Mouse (Mus musculus) lung, postnatal 0 days (tissue): ENCODE data around the gene Ccdc194. TPM values are rescaled to one million over a fixed set of nuclear protein-coding genes. Genes with fewer than 3 reads are reported as not detected.
A peak's percentile ranks its signal among the peaks of the same experiment; 100 is the strongest.

ENCODE experiments used
- ATAC-seq: fragments of 200-750 bp; cut with Nextera tagmentation; 2 replicates; pipeline ENCODE4 v1.8.0; 2017; ENCODE audit warnings: moderate library complexity
- DNase-seq: peaks from one replicate; pipeline ENCODE4 v3.0.0-alpha.2; 2016; ENCODE audit warnings: low spot score
- H3K27ac ChIP-seq: fragments of 300-500 bp; sonication (generic); 2 replicates; pipeline ENCODE4 v1.5.1; 2014; ENCODE audit warnings: antibody characterized with exemption, mild to moderate bottlenecking, low read length, mixed read lengths
- H3K27me3 ChIP-seq: fragments of 300-500 bp; sonication (generic); replicated peaks from 2 replicates; pipeline ENCODE4 v1.6.1; 2014; ENCODE audit warnings: low read length, mixed read lengths; ENCODE audit not compliant: insufficient read depth
- H3K36me3 ChIP-seq: fragments of 300-500 bp; sonication (generic); 2 replicates; pipeline ENCODE4 v1.6.1; 2014; ENCODE audit warnings: low read length, mixed read lengths; ENCODE audit not compliant: insufficient read depth
- H3K4me1 ChIP-seq: fragments of 300-500 bp; sonication (generic); 2 replicates; pipeline ENCODE4 v1.6.1; 2014; ENCODE audit warnings: antibody characterized with exemption, low read depth, low read length, mixed read lengths; ENCODE audit not compliant: insufficient read depth
- H3K4me2 ChIP-seq: fragments of 300-500 bp; sonication (generic); replicated peaks from 2 replicates; pipeline ENCODE4 v1.6.1; 2014; ENCODE audit warnings: low read depth, mild to moderate bottlenecking, low read length, moderate library complexity, mixed read lengths
- H3K4me3 ChIP-seq: fragments of 300-500 bp; sonication (generic); 2 replicates; pipeline ENCODE4 v1.5.1; 2014; ENCODE audit warnings: low read depth, low read length
- H3K9ac ChIP-seq: fragments of 300-500 bp; sonication (generic); replicated peaks from 2 replicates; pipeline ENCODE4 v1.6.1; 2014; ENCODE audit warnings: low read depth, mild to moderate bottlenecking
- H3K9me3 ChIP-seq: fragments of 300-500 bp; sonication (generic); 2 replicates; pipeline ENCODE4 v1.6.1; 2016; ENCODE audit warnings: low read length, mixed read lengths
- CTCF ChIP-seq: IDR thresholded peaks from 2 replicates; pipeline ENCODE4 v1.5.1; 2016; ENCODE audit warnings: antibody characterized with exemption, mild to moderate bottlenecking
- EP300 ChIP-seq: IDR thresholded peaks from 2 replicates; pipeline ENCODE4 v1.6.1; 2016; ENCODE audit warnings: antibody characterized with exemption, mild to moderate bottlenecking, control low read depth
- WGBS: fragments of 180-500 bp; shearing (Covaris S2); extraction: QIAGEN DNeasy Blood & Tissue Kit; methylation state at CpG from one replicate; pipeline ENCODE4 v1.1.7; 2014; 5-methylcytosine and 5-hydroxymethylcytosine counted together
- polyA plus RNA-seq: library from polyadenylated mRNA; unstranded; fragments of >200 nt; fragmentation: Nextera tagmentation; extraction: Ambion mirVana; gene quantifications from 2 replicates; pipeline ENCODE4 v1.2.1, GENCODE M21; 2015

The Ccdc194 gene
- polyA plus RNA-seq, 1 experiment from 2014 or later: 0.08 TPM

DNA sequence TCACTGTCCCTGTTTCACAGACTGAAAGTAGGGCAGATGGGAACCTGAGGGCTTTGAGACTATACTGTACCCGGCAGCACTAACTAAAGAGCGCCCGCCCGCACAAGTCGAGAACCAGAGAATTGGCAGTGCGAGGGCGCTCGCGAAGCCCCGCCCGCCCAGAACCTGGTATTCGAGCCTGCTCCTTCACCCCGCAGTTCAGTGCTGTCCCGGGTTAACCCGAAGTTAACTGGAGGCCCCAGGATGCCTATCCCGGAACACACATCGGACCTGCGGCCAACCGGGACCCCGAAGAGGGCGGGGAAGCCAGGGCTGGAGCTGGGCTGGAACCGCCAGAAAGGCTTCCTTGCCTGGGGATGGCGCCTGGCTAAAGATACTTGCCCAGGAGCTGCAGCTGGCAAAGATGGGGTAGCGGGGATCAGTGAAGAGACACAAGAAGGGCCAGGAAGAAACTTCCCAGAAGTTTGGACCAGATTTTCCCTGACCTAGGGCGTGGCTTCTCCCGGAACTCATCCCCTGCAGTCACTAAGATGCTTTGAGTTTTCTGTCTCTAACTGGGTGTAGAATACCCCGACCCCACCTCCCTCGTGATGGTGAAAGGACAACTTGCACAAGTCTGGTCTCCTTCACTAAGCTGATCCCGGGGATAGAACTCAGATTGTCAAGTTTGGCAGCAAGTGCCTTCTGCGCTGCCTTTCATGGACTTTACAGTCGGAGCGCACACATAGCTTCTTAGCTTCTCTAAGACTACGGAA, 37.6 kb downstream of the Ccdc194 start, which contains the start of gene Gtpbp3:
Gene Gtpbp3, plus strand, starts transcription at position 413 of the 755 bp plus-strand sequence.
- Histone ChIP-seq H3K4me3 (peak within 1 kb of the TSS; percentile 65), H3K4me2 (peak within 1 kb of the TSS; percentile 89), H3K9ac (peak within 1 kb of the TSS; percentile 50), H3K27ac (peak within 1 kb of the TSS; percentile 87), H3K4me1 (peaks cover 13% of the 10 kb centered on the region), H3K36me3 (peaks cover 9% of the 10 kb centered on the region; the same call in 1 of the 2 replicates), H3K27me3 (no peaks in the 10 kb centered on the region), H3K9me3 (no peaks in the 10 kb centered on the region)
- DNase-seq (peak; percentile 88), ATAC-seq (peak; percentile 54)
- under 1% methylated on average over 32 of the region's 33 CpGs for WGBS
- TF ChIP-seq CTCF: no peak
- TF ChIP-seq EP300: no peak

DNA sequence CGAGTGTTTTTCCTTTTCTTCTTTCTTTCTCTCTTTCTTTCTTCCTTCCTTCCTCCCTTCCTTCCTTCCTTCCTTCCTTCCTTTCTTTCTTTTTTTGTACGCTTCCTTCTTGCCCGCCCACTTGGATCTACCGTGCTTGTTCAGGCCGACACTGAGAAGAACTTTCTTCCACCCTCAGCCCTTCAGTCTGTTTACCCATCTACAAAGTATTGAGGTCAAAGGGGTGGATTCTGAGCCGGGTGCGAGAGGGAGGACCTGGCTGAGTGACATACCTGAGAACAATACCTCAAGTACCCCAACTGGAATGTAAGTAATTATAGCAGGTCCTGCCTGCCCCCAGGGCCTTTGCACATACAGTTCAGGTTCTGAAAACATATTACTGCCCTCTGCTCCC, 39.4 kb downstream of the Ccdc194 start:
- WGBS: 7% methylated on average over 7 of the region's 7 CpGs
- Histone ChIP-seq H3K36me3 (0 out of 2 replicates have a peak, but pooled peaks cover 3% of the 10 kb centered on the region), H3K4me1 (peaks cover 13% of the 10 kb centered on the region), H3K27ac (no peak overlapping the region), H3K9me3 (no peaks in the 10 kb centered on the region), H3K27me3 (no peaks in the 10 kb centered on the region), H3K4me2 (peak overlapping the region; percentile 90), H3K4me3 (no peak overlapping the region), H3K9ac (no peak overlapping the region)
- peak; percentile 52 for DNase-seq
- ATAC-seq: peak; percentile 16
- TF ChIP-seq CTCF (no peak), EP300 (no peak)

DNA sequence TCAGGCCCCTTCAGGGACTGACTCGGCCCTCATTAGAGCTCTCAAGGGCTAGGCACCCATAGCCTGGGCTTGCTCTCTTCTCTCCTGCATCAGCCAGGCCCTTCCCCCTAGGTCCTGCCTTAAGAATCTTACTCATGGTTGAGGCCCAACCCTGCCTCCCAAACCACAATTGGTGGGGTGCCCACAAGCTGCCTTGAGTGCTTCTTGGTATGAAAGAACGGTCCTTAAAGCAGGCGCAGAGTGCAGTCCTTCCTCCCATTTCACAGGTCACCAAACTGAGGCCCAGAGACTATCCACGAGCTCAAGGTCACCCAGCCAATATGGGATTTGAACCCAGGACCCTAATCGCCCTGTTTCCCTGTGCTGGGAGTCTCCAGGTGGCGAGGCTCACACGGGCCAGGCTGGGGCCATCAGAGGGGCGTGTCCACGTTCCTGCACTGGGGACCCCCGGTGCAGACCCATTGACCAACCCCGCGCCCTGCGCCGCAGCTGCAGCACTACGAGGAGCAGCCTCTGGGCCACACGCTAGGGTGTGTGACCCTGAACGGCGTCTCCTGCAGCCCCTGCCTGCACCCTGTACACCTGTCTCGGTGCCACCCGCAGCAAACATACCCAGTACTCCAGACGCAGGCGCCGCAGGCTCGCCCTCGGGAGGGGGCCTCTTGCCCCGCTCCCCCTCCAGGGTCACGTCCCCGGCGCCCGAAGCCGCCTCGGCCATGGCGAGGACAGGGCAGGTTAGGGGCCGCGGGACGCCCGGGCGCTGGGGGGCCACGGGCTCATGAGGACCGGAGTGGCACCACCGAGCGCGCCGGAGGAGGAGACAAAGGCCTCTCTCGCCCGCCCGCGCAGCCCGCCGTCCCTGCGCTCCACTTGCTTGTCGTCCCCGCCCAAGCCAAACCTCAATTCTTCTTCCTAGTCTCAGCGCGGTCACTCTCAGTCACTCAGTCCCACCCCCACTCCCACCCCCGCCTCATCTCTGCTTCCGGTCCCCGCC, 40.1 kb downstream of the Ccdc194 start, which contains the start of gene Ano8:
Gene Ano8, minus strand, starts transcription at position 822 of the 994 bp plus-strand sequence.
- 4% methylated on average over 48 of the region's 58 CpGs for WGBS

DNA sequence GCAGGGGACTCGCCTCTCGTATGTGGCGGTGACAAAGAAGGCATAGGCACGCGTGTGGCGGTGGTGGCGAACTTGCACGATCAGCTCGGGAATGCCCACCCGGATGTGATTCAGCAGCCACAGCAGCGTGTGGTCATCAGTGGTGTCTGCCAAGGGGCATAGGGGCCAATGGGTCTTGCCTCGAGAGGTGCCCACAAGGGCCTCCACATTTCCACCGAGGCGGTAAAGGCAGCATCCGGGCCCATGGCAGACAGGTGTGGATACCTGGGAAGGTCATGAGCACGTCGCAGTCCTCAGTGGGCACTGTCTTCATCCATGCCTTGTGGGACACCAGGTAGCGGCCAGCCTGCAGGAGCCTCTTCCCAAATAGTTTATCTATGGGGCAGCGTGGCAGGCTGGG, 40.8 kb downstream of the Ccdc194 start:
- Histone ChIP-seq H3K9ac (no peak overlapping the region), H3K27ac (no peak overlapping the region), H3K27me3 (no peaks in the 10 kb centered on the region), H3K9me3 (no peaks in the 10 kb centered on the region), H3K4me2 (no peak overlapping the region), H3K4me1 (peaks cover 13% of the 10 kb centered on the region), H3K4me3 (no peak overlapping the region), H3K36me3 (0 out of 2 replicates have a peak, but pooled peaks cover 3% of the 10 kb centered on the region)
- 93% methylated on average over 19 of the region's 19 CpGs for WGBS
- ATAC-seq (no peak), DNase-seq (no peak)
- TF ChIP-seq EP300 (no peak), CTCF (no peak)

More for the DNA sequence above, 40.1 kb downstream of the Ccdc194 start, which contains the start of gene Ano8:
- ATAC-seq (peak; percentile 72), DNase-seq (peak; percentile 95)
- Histone ChIP-seq H3K4me3 (peak within 1 kb of the TSS; percentile 54), H3K36me3 (0 out of 2 replicates have a peak, but pooled peaks cover 3% of the 10 kb centered on the region), H3K9me3 (no peaks in the 10 kb centered on the region), H3K4me2 (peak within 1 kb of the TSS; percentile 90), H3K9ac (peak within 1 kb of the TSS; percentile 45), H3K27me3 (no peaks in the 10 kb centered on the region), H3K4me1 (peaks cover 13% of the 10 kb centered on the region), H3K27ac (peak within 1 kb of the TSS; percentile 40; the same call in 1 of the 2 replicates)
- TF ChIP-seq CTCF (no peak), EP300 (no peak)

DNA sequence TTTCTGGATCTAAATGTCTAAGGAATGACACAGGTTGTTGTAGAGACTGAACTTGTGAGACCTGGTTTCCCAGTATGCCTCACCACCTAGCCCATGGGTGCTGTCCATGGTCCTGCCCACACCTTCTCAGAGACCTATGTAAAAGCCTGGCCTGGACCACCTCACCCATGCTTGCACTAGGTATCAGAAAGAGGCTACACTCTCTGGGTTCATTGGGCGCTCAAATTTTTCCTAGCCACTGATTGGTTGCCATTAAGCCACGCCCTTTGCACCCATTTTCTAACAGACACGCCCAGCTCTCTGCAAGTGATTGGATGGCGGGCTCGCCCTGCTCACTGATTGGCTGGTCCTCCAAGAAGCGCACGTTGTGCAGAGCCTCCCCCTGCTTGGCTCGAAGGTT, 41.6 kb downstream of the Ccdc194 start:
- H3K27ac ChIP-seq: no peak overlapping the region
- TF ChIP-seq CTCF (no peak), EP300 (no peak)
- H3K9ac ChIP-seq: no peak overlapping the region
- ATAC-seq (no peak), DNase-seq (peak; percentile 58)
- H3K9me3 ChIP-seq: no peaks in the 10 kb centered on the region
- 59% methylated on average over 8 of the region's 8 CpGs for WGBS
- no peak overlapping the region for H3K4me2 ChIP-seq
- H3K4me1 ChIP-seq: peaks cover 6% of the 10 kb centered on the region
- no peaks in the 10 kb centered on the region for H3K27me3 ChIP-seq
- H3K36me3 ChIP-seq: 0 out of 2 replicates have a peak, but pooled peaks cover 3% of the 10 kb centered on the region
- no peak overlapping the region for H3K4me3 ChIP-seq
